Mouse (Mus musculus): Measurements from ENCODE around the gene Brsk2. TPM values are rescaled to one million over a fixed set of nuclear protein-coding genes. Genes with fewer than 3 reads are reported as not detected.
A peak's percentile ranks its signal among the peaks of the same experiment; 100 is the strongest.

The Brsk2 gene
- total RNA-seq, 2 experiments from 2014 or later, result 0.25 to 0.38 TPM

DNA sequence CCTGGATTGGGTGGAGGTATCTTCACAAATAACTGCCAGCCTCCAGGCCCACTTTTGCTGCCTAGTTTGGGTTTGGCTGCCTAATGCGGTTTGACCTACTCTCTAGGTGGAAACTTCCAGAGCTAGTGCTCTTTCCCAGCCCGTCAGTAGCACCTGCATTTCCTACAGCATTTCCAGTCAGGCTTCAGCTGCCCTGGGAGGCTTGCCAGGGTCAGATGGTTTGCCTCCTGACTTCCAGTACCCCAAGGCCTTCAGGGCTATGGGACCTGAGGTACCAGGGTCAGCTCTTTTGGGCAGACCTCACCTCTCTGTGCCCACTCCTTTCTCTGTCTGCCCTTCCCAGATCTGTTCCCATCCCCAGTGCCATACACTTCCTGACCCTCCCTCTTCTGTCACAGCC lies 11.4 kb downstream of the Brsk2 start:
- DNase-seq, result no peak
- TF ChIP-seq CTCF (IDR thresholded peaks at IDR 0.05), result no peak
- no peak overlapping the region for H3K4me3 ChIP-seq
- H3K27ac ChIP-seq, result no peak overlapping the region
- intact Hi-C loops (cut with DNase I), result no loop called here

DNA sequence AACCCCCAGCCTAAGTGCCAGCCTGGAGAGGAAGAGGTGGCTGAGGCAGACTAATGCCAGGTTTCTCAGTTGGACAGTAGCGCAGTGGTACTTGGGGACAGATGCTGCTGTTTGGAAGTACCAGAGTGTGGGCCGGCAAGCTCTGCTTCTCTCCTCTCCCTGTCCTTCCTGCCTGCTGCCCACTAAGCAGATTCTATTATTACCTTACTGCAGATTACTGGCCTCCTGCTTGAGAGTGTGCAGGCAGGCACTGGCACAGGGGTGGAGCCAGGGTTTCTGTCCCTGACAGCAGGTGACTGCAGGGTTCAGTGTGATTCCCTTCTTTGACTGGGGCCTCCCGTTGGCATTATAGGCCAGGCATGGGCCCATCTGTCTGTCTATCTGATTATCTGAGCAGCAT lies 11.9 kb downstream of the Brsk2 start:
- intact Hi-C loops (cut with DNase I), result no loop called here
- no peak for TF ChIP-seq CTCF (IDR thresholded peaks at IDR 0.05)
- Histone ChIP-seq H3K27ac (no peak overlapping the region), H3K4me3 (no peak overlapping the region)
- peak; percentile 42 for DNase-seq

- DNase-seq, result no peak
- Histone ChIP-seq H3K4me3 (no peak overlapping the region), H3K27ac (no peak overlapping the region)
- no peak for TF ChIP-seq CTCF (IDR thresholded peaks at IDR 0.05)
- intact Hi-C loops (cut with DNase I), result no loop called here
Measured at GRCm38 (mm10) chr7:141962521-141962920, 13.0 kb downstream of the Brsk2 start.

DNA sequence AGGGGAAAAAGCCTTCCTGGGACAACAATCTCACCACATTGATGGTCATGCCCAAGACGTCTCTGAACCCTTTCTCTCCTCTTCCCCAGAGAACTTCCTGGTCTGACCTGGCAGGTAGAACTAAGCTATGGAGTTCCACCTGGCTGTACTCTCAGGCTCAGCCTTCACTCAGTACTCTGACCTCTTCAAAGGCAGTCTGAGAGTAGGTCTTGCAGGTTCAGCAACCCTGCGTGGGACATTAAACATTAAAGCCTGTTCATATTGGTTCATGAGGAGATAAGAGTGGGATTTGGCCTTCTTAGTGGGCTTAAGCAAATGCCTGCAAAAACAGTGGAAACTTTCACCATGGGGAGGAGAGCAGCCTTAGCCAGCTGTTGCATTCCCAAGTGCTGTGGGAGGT lies 16.7 kb downstream of the Brsk2 start:
- no peak overlapping the region for H3K4me3 ChIP-seq
- DNase-seq, result no peak
- no peak for TF ChIP-seq CTCF (IDR thresholded peaks at IDR 0.05)
- H3K27ac ChIP-seq, result no peak overlapping the region
- intact Hi-C loops (cut with DNase I), result no loop called here

- no peak for DNase-seq
- H3K4me3 ChIP-seq, result no peak overlapping the region
- intact Hi-C loops (cut with DNase I), result no loop called here
- H3K27ac ChIP-seq, result no peak overlapping the region
- TF ChIP-seq CTCF (IDR thresholded peaks at IDR 0.05), result peak; percentile 28; the same call in 1 of the 2 replicates
Measured at GRCm38 (mm10) chr7:141972831-141973619, 23.5 kb downstream of the Brsk2 start.

- TF ChIP-seq CTCF (IDR thresholded peaks at IDR 0.05), result no peak
- DNase-seq, result no peak
- Histone ChIP-seq H3K27ac (no peak overlapping the region), H3K4me3 (no peak overlapping the region)
- intact Hi-C loops (cut with DNase I), result no loop called here
Measured at GRCm38 (mm10) chr7:141978003-141978402, 28.5 kb downstream of the Brsk2 start.

DNA sequence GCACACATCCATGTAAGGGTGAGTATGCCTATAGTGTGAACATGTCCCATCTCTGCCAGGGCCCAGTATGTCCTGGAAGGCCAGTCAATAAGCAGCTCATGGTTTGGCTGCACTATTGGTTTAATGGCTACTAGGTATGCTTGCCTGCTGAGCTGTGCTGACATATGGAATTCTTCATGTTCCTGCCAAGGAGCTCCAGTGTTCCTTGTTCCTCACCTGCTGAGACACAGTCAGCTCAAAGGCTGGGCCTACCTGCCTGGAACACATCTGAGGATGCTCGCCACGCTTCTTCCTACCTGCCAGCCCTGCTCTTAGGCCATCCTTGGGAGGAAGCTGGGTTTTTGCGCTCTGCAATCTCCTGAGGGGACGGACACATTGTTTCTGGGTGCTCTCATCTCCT lies 29.7 kb downstream of the Brsk2 start:
- Histone ChIP-seq H3K4me3 (no peak overlapping the region), H3K27ac (no peak overlapping the region)
- intact Hi-C loops (cut with DNase I), result no loop called here
- no peak for DNase-seq
- no peak for TF ChIP-seq CTCF (IDR thresholded peaks at IDR 0.05)

DNA sequence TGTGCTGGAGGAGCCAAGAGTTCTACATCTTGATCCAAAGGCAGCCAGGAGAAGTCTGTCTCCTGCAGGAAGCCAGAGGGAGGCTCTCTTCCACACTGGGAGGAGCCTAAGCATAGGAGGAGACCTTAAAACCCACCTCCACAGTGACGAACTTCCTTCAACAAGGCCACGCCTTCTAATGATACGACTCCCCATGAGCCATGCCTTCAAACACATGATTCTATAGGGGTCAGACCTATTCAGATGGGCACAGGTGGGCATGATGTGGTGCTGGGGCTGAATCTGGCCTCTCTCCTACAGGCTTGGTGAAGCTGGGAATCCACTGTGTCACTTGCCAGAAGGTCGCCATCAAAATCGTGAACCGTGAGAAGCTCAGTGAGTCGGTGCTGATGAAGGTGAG lies 31.7 kb downstream of the Brsk2 start:
- TF ChIP-seq CTCF (IDR thresholded peaks at IDR 0.05), result no peak
- Histone ChIP-seq H3K4me3 (no peak overlapping the region), H3K27ac (no peak overlapping the region)
- intact Hi-C loops (cut with DNase I), result no loop called here
- no peak for DNase-seq

DNA sequence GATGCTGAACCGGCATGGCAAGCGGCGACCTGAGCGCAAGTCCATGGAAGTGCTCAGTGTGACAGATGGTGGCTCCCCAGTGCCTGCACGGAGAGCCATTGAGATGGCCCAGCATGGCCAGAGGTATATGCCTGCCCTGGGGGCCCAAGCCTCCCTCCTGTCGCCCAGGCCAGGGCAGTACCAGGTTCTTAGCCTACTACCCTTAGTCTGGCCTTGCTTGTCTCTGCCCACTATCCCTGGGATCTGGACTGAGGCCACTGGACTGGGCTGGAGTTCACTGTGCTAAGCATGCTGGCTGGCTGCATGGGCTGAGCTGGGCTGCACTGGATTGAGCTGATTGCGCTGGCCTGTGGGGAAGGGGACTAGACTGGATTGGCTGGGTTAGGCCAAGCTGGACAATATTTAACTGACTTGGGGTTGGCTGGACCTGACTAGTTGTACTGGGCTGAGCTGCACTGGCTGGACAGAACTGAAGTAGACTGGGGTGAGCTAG lies 38.8 kb downstream of the Brsk2 start:
- intact Hi-C loops (cut with DNase I), result no loop called here
- Histone ChIP-seq H3K4me3 (no peak overlapping the region), H3K27ac (no peak overlapping the region)
- no peak for DNase-seq
- no peak for TF ChIP-seq CTCF (IDR thresholded peaks at IDR 0.05)

DNA sequence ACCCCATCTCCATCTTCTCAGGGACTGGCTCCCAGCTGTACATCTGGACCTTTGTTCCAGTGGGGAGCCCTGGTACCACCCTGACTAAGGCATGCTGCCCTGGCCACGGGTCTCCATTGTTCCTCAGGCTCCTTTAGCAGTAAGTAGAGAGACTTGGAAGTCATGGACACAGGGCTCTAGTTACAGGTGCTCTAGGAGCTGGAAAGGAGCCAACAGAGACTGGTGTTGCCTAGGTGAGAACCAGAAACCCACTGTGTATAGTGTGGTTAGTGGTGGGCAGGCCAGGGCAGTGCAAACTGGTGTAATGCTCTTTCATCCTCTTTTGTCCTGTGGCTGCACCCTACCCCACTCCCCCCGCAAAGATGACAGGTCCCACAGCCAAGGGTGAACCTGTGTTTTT lies 41.6 kb downstream of the Brsk2 start:
- H3K27ac ChIP-seq, result no peak overlapping the region
- intact Hi-C loops (cut with DNase I), result no loop called here
- H3K4me3 ChIP-seq, result no peak overlapping the region
- no peak for DNase-seq
- no peak for TF ChIP-seq CTCF (IDR thresholded peaks at IDR 0.05)

GRCm38 (mm10) chr7:141994121-141994520 lies 44.6 kb downstream of the Brsk2 start:
- intact Hi-C loops (cut with DNase I), result no loop called here
- no peak for TF ChIP-seq CTCF (IDR thresholded peaks at IDR 0.05)
- no peak for DNase-seq
- Histone ChIP-seq H3K4me3 (no peak overlapping the region), H3K27ac (no peak overlapping the region)

DNA sequence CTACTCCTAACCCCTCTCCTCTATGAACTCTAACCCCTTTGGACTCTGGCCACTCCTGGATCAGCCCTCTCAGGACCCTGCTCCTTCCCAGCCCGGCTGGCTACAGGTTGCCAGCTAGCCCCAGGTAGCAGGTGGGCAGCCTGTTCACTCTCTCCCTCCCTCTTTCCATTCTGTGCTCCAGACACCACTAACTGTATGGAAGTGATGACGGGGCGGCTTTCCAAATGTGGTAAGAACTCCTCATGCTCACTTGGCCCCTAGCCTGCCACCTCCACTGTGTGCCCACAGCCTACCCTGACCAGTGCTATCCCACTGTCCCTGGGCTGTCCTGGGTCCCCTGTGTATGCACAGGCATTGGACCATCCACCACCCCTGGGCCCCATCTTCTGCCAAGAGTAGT lies 51.1 kb downstream of the Brsk2 start:
- intact Hi-C loops (cut with DNase I), result no loop called here
- no peak overlapping the region for H3K4me3 ChIP-seq
- no peak for DNase-seq
- H3K27ac ChIP-seq, result no peak overlapping the region
- TF ChIP-seq CTCF (IDR thresholded peaks at IDR 0.05), result no peak

GRCm38 (mm10) chr7:142001597-142002340 lies 52.2 kb downstream of the Brsk2 start:
- intact Hi-C loops (cut with DNase I), result no loop called here
- DNase-seq, result no peak
- Histone ChIP-seq H3K27ac (no peak overlapping the region), H3K4me3 (no peak overlapping the region)
- TF ChIP-seq CTCF (IDR thresholded peaks at IDR 0.05), result no peak

Measured in gastrocnemius, adult 2 months (tissue).